Mouse (Mus musculus) hindbrain, postnatal 0 days (tissue): ENCODE results near the gene Gm20547. TPM values are rescaled to one million over a fixed set of nuclear protein-coding genes. Genes with fewer than 3 reads are reported as not detected.

Experiments used
- ATAC-seq: fragments of 200-750 bp; cut with Nextera tagmentation; 2 replicates; pipeline ENCODE4 v1.8.0; 2017; ENCODE audit warnings: mild to moderate bottlenecking, moderate TSS enrichment, moderate library complexity
- DNase-seq: peaks from one replicate; pipeline ENCODE4 v3.0.0-alpha.2; 2015; ENCODE audit warnings: low spot score
- H3K27ac ChIP-seq: fragments of 300-500 bp; sonication (generic); 2 replicates; pipeline ENCODE4 v1.5.1; 2014; ENCODE audit warnings: mild to moderate bottlenecking
- H3K27me3 ChIP-seq: fragments of 300-500 bp; sonication (generic); 2 replicates; pipeline ENCODE4 v1.6.1; 2014; ENCODE audit warnings: low read length, mixed read lengths; ENCODE audit not compliant: insufficient read depth
- H3K36me3 ChIP-seq: fragments of 300-500 bp; sonication (generic); 2 replicates; pipeline ENCODE4 v1.6.1; 2014; ENCODE audit warnings: low read length, mixed read lengths; ENCODE audit not compliant: insufficient read depth
- H3K4me1 ChIP-seq: fragments of 300-500 bp; sonication (generic); 2 replicates; pipeline ENCODE4 v1.6.1; 2014; ENCODE audit warnings: antibody characterized with exemption, low read length, mixed read lengths; ENCODE audit not compliant: insufficient read depth
- H3K4me2 ChIP-seq: fragments of 300-500 bp; sonication (generic); 2 replicates; pipeline ENCODE4 v1.6.1; 2014; ENCODE audit warnings: low read depth, mild to moderate bottlenecking, low read length, moderate library complexity, mixed read lengths
- H3K4me3 ChIP-seq: fragments of 300-500 bp; sonication (generic); 2 replicates; pipeline ENCODE4 v1.5.1; 2014; ENCODE audit warnings: low read length
- H3K9ac ChIP-seq: fragments of 300-500 bp; sonication (generic); replicated peaks from 2 replicates; pipeline ENCODE4 v1.6.1; 2014; ENCODE audit warnings: mild to moderate bottlenecking, low read length, moderate library complexity, mixed read lengths
- H3K9me3 ChIP-seq: fragments of 300-500 bp; sonication (generic); 2 replicates; pipeline ENCODE4 v1.6.1; 2016; ENCODE audit warnings: low read length, mixed read lengths
- CTCF ChIP-seq: IDR thresholded peaks from 2 replicates; pipeline ENCODE4 v1.5.1; 2016; ENCODE audit warnings: antibody characterized with exemption, control low read depth, low read depth
- WGBS: fragments of 180-500 bp; shearing (Covaris S2); extraction: QIAGEN DNeasy Blood & Tissue Kit; methylation state at CpG from one replicate; pipeline ENCODE4 v1.1.7; 2014; 5-methylcytosine and 5-hydroxymethylcytosine counted together
- polyA plus RNA-seq: library from polyadenylated mRNA; unstranded; fragments of >200 nt; fragmentation: Nextera tagmentation; extraction: Ambion mirVana; gene quantifications from 2 replicates; pipeline ENCODE4 v1.2.1, GENCODE M21; 2015
- total RNA-seq: library from RNA; depleted of rRNA; stranded (reverse); fragments of >200 nt; gene quantifications from 2 replicates; pipeline ENCODE4 v1.2.3, GENCODE M21; 2014; rRNA removed

Gm20547 gene
- not detected in 2 replicates for total RNA-seq
- polyA plus RNA-seq: not detected in 2 replicates

GRCm38 (mm10) chr17:34881683-34882310 is at the start of gene Gm20547:
Gm20547 (minus strand) TSS chr17:34882042.
- Histone ChIP-seq H3K4me3 (no peak within 1 kb of the TSS), H3K4me1 (no peaks in the 10 kb centered on the region), H3K27me3 (0 out of 2 replicates have a peak, but pooled peaks cover 3% of the 10 kb centered on the region), H3K9ac (no peak within 1 kb of the TSS), H3K36me3 (no peaks in the 10 kb centered on the region), H3K4me2 (no peak within 1 kb of the TSS), H3K27ac (no peak within 1 kb of the TSS), H3K9me3 (no peaks in the 10 kb centered on the region)
- no peak for ATAC-seq
- TF ChIP-seq CTCF: no peak
- DNase-seq: no peak
- 8% methylated on average over 15 of the region's 15 CpGs for WGBS

- Histone ChIP-seq H3K27ac (peak within 1 kb of the TSS; percentile 80), H3K27me3 (no peaks in the 10 kb centered on the region), H3K9ac (peak within 1 kb of the TSS; percentile 73), H3K36me3 (peaks cover 20% of the 10 kb centered on the region), H3K4me2 (peak within 1 kb of the TSS; percentile 88), H3K4me3 (peak within 1 kb of the TSS; percentile 75), H3K4me1 (no peaks in the 10 kb centered on the region), H3K9me3 (no peaks in the 10 kb centered on the region)
- TF ChIP-seq CTCF: peak; percentile 86
- ATAC-seq (peak; percentile 98), DNase-seq (peak; percentile 100)
- under 1% methylated on average over 38 of the region's 38 CpGs for WGBS
Measured at GRCm38 (mm10) chr17:34931061-34931734, 49.4 kb upstream of the Gm20547 start, which contains the start of gene Neu1. Neu1 (plus strand) TSS chr17:34931253.

GRCm38 (mm10) chr17:34928841-34929240 is 47.0 kb upstream of the Gm20547 start:
- H3K9ac ChIP-seq: no peak overlapping the region
- no peaks in the 10 kb centered on the region for H3K4me1 ChIP-seq
- no peak for DNase-seq
- H3K27me3 ChIP-seq: no peaks in the 10 kb centered on the region
- no peak for ATAC-seq
- no peak overlapping the region for H3K4me2 ChIP-seq
- TF ChIP-seq CTCF: no peak
- H3K27ac ChIP-seq: no peak overlapping the region
- H3K4me3 ChIP-seq: no peak overlapping the region
- WGBS: 72% methylated on average over 4 of the region's 4 CpGs
- 0 out of 2 replicates have a peak, but pooled peaks cover 9% of the 10 kb centered on the region for H3K36me3 ChIP-seq
- H3K9me3 ChIP-seq: no peaks in the 10 kb centered on the region

GRCm38 (mm10) chr17:34927306-34928019 is 45.6 kb upstream of the Gm20547 start:
- H3K27ac ChIP-seq: no peak overlapping the region
- no peaks in the 10 kb centered on the region for H3K27me3 ChIP-seq
- H3K9ac ChIP-seq: no peak overlapping the region
- ATAC-seq (no peak), DNase-seq (no peak)
- no peaks in the 10 kb centered on the region for H3K9me3 ChIP-seq
- WGBS: 89% methylated on average over 18 of the region's 18 CpGs
- no peaks in the 10 kb centered on the region for H3K36me3 ChIP-seq
- H3K4me3 ChIP-seq: no peak overlapping the region
- H3K4me1 ChIP-seq: no peaks in the 10 kb centered on the region
- no peak overlapping the region for H3K4me2 ChIP-seq
- TF ChIP-seq CTCF: no peak

GRCm38 (mm10) chr17:34924258-34924657 is 42.4 kb upstream of the Gm20547 start:
- Histone ChIP-seq H3K27me3 (no peaks in the 10 kb centered on the region), H3K36me3 (no peaks in the 10 kb centered on the region), H3K9me3 (no peaks in the 10 kb centered on the region), H3K4me2 (no peak overlapping the region), H3K4me3 (no peak overlapping the region), H3K27ac (no peak overlapping the region), H3K9ac (no peak overlapping the region), H3K4me1 (no peaks in the 10 kb centered on the region)
- no peak for ATAC-seq
- DNase-seq: no peak
- no peak for TF ChIP-seq CTCF
- WGBS: 69% methylated on average over 5 of the region's 5 CpGs

- TF ChIP-seq CTCF: peak; percentile 17; the same call in 1 of the 2 replicates
- WGBS: 56% methylated on average over 6 of the region's 6 CpGs
- Histone ChIP-seq H3K27ac (no peak overlapping the region), H3K9ac (no peak overlapping the region), H3K4me3 (no peak overlapping the region), H3K36me3 (no peaks in the 10 kb centered on the region), H3K27me3 (no peaks in the 10 kb centered on the region), H3K9me3 (no peaks in the 10 kb centered on the region), H3K4me2 (no peak overlapping the region), H3K4me1 (no peaks in the 10 kb centered on the region)
- no peak for ATAC-seq
- no peak for DNase-seq
Measured at GRCm38 (mm10) chr17:34922939-34923338, 41.1 kb upstream of the Gm20547 start.
